Mouse (Mus musculus) urinary bladder, postnatal 25 days (tissue): ENCODE measurements around the gene Pcp4.

ENCODE experiments used
- DNase-seq: peaks from one replicate; pipeline ENCODE4 v3.0.0; 2022; ENCODE audit warnings: low spot score

The Pcp4 gene

DNA sequence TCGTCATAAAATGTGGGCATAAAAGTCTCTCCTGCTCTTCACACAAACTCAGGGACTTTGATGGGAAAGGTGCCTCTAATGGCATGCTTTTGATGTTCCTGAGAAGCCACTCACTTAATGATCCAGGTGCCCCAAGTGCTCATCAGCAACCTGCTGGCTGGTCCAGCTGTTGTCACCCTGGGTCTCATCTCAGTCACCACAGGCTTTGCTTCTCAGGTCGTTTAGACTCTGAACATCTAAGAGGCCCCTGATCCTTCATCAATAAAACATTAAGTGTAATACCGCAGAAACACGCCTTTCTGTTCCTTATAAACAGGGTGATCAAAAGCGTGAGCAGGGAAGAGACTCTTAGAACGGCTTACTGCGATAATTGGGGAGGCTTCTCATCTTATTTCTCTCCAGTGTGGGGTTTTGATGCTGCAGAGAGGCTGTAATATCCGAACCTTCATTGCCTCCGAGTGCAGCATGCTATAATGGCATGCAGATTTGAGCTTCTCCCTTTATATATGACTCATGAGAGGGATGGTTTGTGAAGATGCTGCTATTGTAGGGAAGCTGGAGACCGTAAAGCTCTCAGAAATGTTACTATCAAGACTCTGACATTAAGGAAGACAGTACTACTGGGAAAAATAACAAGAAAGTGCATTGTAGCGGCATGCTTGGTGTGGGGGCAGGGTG, 19.7 kb downstream of the Pcp4 start:
- DNase-seq = no peak

DNA sequence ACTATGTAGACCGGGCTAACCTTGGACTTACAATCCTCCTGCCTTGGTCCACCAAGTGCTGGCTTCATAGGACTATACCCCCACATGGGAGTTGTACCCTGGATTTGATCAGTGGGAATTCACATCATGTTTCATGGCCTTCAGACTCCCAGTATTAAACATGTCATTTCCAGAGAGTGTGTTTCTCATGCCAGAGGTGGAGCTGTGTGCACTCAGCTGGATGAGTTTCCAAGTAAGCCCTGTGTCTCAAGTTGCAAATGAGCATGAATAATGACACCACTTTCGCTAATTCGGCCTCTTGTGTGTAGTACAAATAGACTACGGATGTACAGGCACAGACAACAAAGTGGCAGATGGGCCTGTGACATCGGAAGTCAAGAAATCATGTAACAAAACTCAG, 20.6 kb downstream of the Pcp4 start:
- no peak for DNase-seq

DNA sequence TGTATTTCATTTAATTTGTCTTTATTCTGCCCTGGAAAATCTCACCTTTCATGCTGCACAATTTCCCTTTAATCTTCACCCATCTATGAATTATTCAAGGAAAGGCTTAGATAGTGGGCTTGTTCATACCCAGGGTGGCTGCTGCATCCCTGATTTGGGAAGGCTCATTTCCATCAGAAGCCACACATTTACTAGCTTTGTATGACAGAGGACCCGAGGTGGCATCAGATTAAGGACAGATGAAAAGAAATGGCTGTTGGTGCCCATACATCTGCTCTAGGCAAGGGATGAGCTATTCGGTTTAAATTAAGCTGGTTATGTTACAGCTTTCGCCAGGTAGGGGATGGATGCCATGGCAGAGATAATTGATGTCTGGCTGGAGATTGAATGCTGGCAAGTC, 24.1 kb downstream of the Pcp4 start:
- no peak for DNase-seq

DNA sequence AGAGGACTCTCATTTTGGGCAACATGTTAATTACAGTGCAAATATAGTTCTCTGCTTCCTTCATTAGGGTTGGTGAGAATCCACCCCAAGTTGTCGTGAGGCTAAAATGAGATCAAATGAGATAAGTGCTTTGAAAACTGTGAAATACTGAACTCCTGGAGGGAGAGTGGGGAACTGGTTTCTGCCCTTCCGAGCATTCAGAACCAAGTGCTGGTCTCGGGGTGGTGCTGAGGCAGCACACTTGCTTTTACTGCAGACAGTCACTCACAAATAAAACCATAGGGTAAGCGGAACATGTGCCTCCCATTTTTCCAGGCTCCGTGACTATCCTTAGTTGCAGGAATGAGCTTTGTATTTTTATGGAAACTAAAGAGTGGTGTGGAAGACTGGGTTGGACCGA, 26.7 kb downstream of the Pcp4 start:
- DNase-seq = no peak

DNA sequence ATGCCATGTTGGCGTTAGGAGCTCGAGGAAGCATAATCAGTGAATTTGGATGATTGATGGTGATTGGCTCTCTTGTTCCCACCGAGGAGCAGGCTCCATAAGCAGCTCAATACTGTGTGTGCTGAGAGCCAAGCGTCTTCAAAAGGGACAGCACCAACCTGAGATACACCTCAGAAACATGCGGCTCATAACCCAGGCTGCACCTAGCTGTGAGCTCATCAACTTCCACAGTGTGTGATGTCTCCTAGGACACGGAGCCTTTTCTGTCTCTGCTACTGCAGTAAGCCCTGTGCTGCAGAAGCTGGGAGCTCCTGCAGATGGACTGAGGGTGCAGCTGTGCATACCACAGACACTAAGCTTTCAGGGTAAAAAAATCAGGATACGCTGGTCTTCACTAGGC, 31.5 kb downstream of the Pcp4 start:
- DNase-seq = no peak

DNA sequence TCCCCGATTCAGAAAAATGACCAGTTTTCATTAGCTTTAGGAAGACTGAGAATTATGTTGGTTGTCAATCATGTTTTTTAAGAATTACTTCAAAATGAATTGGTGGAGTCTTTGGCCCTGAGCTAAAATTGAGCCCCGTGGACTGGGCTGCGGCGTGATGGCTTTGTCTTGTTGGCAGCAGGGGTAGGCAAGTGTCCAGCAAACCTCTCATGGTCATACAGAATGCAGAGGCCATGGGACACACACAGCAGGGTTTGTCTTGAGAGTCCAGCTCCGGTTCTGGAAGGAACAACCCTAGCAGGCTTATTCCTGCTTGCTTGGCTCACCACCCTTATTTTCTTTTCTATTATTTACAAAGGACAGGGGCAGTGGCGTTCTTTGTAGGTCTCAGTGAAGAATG, 33.8 kb downstream of the Pcp4 start:
- no peak for DNase-seq

DNA sequence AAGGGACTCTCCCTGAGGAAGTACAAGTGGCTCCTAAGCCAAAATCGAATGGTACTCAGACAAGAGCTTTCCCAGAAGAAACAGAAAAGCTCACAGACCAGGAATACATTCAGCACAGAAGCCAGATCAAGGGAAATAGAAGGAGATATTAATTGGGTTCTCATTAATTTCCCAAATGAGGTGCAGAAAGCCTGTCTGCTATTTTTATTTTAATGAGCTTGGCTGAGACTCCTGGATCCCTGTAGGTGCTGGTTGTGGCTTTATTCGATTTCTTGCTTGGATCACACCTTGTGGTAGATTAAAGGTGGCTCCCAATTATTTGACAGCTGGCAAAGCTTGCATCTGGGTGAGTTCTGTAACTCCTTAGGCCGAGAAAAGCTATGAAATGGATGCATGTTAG, 35.2 kb downstream of the Pcp4 start:
- DNase-seq = no peak

DNA sequence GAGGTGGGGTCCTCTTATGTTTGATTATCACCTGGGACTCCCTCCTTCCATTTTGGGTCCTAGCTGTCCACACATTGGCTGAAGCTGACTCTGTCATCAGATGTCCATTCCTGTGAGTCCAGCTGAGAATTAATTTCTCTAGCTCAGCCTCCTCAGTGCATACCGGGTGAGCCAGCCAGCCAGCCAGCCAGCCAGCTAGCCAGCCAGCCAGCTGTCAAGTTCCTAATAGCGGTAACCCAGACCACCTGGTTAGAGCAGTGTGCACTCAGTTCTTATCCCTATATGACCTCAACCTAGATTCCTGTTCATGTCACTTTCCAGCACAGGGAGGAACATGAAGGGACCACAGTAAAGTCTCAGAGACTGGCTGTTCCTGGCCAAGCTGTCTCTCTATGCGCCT, 47.1 kb downstream of the Pcp4 start:
- DNase-seq = no peak

DNA sequence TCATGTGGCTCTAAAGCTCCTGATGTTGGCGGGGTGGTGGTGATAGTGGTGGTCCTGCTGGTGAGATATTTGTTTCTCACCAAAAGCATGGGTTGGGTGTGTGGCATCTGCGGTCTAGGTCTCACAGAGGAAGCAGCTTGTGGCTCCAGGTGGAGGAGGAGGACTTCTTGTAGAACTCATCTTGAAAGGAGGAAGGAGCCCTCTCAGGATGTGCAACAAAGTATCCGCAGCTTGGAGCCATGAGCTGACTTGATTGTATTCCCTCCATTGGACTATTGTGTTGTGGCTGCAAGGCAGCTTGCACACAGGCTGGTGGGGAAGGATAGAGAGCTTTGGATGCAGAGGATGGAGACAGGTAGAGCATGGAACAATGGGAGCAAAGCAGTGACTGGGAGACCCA, 60.1 kb downstream of the Pcp4 start:
- DNase-seq = no peak

DNA sequence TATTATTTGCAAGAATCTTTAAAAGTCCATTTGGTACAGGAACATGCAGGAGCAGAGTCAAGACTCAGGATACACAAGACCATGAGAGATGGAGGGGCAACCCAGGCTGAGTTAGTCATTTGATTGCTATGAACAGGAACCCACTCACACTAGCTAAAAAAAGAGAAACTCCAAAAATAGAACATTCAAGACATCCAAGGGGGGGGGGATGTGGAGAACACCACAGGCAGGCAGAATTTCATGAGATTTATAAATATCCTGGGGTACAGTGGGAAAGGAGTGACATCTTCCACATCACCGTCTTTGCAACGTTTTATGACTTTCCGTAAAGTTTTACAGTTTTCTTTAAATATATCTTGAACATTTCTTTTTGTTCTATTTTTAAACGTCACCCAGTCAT, 61.1 kb downstream of the Pcp4 start:
- no peak for DNase-seq

DNA sequence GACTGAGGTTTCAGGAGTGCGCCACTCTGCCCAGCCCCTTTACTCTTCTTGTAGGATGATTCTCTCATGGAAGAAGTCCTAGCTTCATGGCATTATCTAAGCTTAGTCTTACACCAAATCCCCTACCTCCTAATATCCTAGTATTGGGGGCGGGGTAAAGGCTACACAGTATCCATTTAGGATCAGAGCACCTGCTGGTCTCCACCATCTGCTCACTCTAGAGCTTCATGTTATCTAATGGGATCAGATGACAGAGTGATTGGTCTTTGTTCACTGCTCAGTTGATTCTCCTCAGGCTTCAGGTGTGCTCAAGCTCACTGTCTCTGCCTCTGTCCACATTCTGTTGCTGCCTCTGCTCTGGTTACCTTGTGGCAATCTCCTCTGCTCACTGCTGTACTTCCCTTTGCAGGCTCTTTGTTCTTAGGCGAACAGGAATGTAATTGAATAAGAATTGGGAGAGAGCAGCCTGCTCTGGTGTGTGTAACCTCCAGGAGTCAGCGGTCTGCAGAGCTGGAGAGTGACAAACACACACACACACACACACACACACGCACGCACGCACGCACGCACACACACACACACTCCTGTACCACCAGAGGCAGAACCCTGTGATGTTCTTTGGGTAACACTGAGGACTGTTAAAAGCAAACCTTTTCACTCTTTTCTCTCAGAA, 62.6 kb downstream of the Pcp4 start:
- no peak for DNase-seq

DNA sequence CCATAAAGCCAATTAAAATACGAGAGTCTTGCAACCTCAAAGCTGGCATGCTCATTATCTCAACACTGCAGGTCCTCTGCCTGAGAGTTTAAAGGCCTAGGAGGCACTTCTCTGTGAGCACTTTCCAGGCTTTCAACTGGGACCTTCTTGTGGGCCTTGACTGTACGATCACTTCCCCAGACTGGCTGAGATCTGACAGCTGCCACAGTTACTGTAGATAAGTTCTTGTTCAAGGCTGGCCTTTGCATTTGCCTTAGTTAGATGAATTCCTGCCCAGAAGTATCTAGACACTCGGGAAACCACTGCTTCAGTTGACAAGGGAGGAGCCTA, 63.1 kb downstream of the Pcp4 start:
- DNase-seq = no peak

DNA sequence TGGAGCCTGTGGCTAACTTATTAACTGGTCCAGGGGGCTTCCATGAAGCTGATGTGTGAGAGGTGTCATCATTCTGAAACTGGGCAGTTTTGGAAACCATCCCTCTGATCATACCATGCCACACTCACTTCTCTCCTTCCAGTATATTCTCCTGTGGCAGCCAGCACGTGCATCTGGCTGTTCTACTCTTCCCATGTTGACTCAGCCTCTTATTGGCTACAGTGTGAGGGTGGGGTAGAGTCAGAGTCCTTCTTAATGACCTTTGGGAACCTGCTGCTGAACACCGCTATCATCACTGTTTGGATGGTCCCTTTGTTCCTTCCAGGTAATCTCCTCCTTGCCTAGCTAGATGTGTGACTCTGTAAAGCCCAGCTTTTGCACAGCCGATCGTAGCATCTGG, 63.6 kb downstream of the Pcp4 start:
- DNase-seq = no peak

DNA sequence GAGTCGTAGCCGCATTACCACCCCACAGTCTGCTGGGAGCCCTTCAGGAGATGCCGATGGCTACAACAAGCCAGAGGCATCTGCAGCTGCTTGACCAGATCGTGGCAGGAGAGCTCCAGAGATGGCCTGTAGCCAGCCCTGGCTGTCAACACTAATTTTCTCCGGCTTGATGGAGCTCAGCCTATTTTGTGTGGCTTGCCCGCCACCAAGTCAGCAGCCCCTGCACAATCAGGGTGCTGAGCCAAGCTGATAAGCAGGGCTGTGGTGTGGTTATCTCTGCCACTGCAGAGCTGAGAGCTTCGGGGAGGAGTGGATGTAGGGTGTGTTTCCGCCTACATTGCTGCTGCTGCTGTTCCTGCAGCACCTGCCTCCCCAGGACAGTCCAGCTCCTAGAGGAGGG, 66.3 kb downstream of the Pcp4 start:
- no peak for DNase-seq

DNA sequence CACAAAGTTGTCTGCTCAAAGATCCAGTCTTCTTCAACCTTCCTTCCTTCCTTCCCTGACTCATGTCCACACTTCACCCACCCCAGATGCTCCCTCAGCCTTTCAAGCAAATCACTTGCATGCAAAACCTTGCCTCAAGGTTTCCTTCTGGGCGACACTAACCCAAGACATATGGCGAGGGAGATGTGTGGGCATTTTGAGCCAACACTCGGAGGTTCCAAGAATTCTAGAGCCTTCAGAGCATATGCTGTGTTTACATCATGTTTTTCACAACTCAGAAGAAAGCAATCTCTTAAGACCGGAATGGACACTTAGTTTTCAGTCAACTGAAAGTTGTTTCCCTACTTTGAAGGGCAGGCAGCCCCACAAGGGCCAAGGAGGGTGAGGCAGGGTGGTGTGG, 67.9 kb downstream of the Pcp4 start:
- DNase-seq = no peak

DNA sequence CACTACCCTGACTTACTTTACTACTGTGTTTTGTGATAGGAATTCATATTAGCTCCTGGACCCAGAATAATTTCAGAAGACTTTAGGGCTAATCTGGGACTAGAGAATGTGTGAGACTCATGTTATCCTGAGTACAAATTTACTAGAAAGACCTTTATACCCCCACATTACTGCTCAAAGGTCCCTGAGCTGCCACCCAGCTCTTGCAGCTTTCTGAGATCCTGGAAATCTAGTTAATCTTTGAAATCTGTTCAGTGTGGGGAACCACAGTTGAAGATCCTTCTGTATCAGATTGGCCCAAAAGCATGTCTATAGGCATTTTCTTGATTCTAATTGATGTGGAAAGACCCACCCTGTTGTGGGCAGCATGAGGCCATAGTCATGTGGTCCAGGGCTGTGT, 69.0 kb downstream of the Pcp4 start:
- DNase-seq = no peak

DNA sequence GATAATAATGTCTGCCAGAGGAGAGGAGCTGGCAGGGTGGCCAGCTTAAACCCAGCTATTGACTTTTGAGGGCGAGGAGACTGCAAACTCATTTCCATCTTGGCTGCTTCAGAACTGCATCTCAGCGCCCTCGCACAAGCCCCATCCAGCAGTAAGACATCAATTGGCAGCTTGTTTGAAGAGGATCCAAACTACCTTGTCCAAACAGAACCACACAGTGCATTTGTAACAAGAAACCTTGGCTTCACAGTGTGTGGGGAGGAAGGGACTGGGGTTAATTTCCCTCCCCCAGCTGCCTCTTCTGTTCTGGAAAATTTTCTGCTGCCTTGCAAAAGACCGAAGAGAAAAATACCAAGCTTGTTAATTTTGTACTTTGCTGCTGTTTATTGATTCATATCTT, 71.7 kb downstream of the Pcp4 start:
- DNase-seq = no peak

DNA sequence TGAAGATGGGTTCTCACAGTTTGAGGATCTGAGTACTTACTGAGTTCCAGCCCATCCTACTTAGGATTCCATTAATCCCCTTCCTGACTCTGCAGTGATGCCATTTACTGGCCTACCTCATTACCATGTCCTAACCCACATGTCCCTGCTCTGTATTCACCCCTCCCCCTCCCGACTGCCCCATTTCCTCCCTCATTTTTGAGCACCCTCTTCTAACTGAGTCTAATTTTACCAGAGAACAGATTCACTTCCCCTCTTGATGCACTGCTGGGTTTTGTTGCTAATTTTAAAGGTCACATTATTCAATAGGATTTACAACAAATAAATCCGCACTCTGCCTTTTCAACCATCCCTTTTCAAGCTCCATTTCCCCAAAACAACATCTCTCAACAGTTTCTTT, 73.7 kb downstream of the Pcp4 start:
- no peak for DNase-seq

DNA sequence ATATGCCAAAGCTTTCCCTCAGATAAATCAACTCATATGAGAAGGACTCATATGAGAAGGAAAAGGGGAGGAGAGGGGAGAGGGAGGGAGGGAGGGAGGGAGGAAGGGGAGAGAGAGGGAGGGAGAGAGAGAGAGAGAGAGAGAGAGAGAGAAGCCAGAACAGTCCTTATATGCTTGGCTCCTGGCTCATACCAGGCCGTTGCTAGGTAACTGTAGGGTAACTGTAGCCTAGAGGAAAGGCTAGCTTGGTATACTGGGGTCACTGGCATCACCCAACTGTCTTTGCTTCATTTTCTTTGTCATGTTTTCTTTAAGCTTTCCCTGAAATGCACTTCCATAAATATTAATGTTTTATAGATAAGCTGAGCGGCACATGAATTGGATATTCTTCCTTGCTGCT, 85.3 kb downstream of the Pcp4 start:
- no peak for DNase-seq

DNA sequence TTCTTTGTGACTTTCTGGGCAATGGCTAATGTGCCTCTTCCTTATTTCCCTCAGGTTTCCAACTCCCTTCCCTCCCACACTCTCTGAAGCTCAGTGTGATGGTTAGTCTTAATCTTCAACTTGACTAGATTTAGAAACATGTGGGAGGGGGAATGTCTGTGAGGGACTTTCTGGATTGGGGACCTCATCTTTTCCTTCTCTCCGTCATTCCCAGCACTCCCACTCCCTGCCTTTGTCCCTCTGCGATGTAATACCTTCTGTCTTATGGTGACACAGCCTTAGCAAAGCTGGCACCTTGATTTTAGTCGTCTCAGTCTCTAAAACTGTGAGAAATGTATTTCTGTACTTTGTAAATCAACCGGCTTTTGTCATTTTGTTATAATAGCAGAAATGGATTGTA, 88.0 kb downstream of the Pcp4 start:
- DNase-seq = no peak

DNA sequence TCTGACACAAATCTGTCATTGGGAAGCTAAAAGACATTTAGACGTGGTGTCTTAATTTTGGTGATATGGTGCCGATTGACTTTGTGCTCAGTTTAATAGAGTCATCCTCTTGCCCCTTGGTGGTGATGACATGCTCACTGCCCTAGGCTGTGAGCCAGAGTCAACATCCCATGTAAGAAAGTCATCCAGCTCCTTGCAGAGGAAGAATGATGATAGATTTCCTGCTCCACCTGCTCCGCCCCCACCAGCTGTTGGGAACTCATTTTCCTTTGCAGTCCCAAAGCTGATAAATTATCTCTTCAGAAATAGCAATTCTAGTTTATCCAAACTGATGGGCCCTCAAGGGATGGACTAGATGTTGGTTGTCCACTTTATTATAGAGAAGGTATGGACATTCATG, 89.2 kb downstream of the Pcp4 start:
- no peak for DNase-seq

DNA sequence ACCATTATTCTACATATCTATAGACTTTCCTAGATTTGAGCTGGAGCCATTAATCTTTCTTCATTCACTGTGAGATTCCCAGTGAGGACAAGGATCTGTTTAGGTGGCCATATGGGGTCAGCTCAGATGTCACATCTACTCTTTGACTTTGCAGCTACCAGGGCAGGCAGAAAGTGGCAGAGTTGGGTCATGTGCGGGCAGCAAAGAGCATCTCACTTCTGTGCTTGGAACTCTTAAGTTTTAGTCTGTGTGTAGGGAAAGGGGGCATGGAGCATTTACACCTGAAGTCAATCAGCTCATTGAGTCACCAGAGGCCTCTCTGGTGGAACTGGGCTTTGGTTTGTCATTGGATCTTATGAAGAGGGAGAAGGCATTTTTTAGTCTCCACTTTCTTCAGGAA, 90.9 kb downstream of the Pcp4 start:
- no peak for DNase-seq

DNA sequence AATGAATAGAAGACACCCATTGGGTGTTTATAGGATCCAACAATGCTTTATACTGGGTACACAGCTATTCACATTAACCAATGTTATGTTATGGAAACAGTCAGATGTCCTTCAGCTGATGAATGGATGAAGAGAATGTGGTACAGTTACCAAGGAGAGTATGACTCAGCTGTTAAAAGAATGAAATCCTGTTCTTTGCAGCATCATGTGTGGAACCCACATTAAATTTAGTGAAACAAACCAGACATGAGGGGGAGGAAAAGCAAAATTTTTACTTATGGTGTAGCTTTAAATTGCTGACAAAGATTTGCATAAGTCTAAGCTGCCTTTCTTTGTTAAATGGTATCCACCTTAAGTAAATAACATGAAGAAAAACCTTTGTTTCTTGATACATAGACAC, 92.4 kb downstream of the Pcp4 start:
- no peak for DNase-seq
